Mouse (Mus musculus) layer of hippocampus, postnatal 36 days (tissue): ENCODE data around the gene Blnk. TPM values are rescaled to one million over a fixed set of nuclear protein-coding genes. Genes with fewer than 3 reads are reported as not detected.

Experiments used
- DNase-seq, 2 experiments: peaks; one replicate each; pipeline ENCODE4 v3.0.0; 2022
- microRNA-seq, 2 experiments: library from miRNA; unstranded; fragments of <30 nt; microRNA quantifications; one replicate each; pipeline ENCODE4 v1.2.0; 2021
- total RNA-seq, 2 experiments: library from RNA; stranded (reverse); gene quantifications; 2 replicates each; pipeline ENCODE4 v1.2.3; 2021

The Blnk gene
- total RNA-seq, 2 experiments from 2014 or later, result 6.1 to 6.7 TPM

GRCm38 (mm10) chr19:40964936-40965850, 29.1 kb downstream of the Blnk start:
- no peak for DNase-seq

- no peak for DNase-seq
Observed at GRCm38 (mm10) chr19:40964367-40964891, 29.9 kb downstream of the Blnk start.

GRCm38 (mm10) chr19:40962988-40963387, 31.3 kb downstream of the Blnk start:
- peak; percentile 29 to 44 for DNase-seq

- no peak for DNase-seq
Observed at GRCm38 (mm10) chr19:40958981-40959380, 35.4 kb downstream of the Blnk start.

GRCm38 (mm10) chr19:40946937-40947577, 47.3 kb downstream of the Blnk start:
- no peak for DNase-seq

GRCm38 (mm10) chr19:40943552-40943951, 50.8 kb downstream of the Blnk start:
- DNase-seq, result no peak

GRCm38 (mm10) chr19:40936038-40936437, 58.3 kb downstream of the Blnk start:
- no peak for DNase-seq

- DNase-seq, result no peak
Observed at GRCm38 (mm10) chr19:40935376-40935775, 59.0 kb downstream of the Blnk start.

- no peak for DNase-seq
Observed at GRCm38 (mm10) chr19:40931581-40932369, 62.6 kb downstream of the Blnk start.

GRCm38 (mm10) chr19:40895393-40895703, 99.0 kb downstream of the Blnk start:
- DNase-seq, result no peak

- peak; percentile 87 to 88 for DNase-seq
Observed at GRCm38 (mm10) chr19:40894519-40895392, 99.6 kb downstream of the Blnk start, which contains the start of gene Zfp518a. Gene Zfp518a (plus strand): TSS chr19:40894705.

- DNase-seq, result no peak
Observed at GRCm38 (mm10) chr19:40894071-40894506, 100.2 kb downstream of the Blnk start.

- DNase-seq, result no peak
Observed at GRCm38 (mm10) chr19:40888887-40889286, 105.4 kb downstream of the Blnk start.

- no peak for DNase-seq
Observed at GRCm38 (mm10) chr19:40881700-40882099, 112.6 kb downstream of the Blnk start.

Small RNA genes within 50 kb of the gene (microRNA-seq; reads per million reads assigned to microRNA genes)
- gene Mir8092, result 0.42 to 0.60 reads per million in 2 experiments

Other genes starting within 250 kb of the Blnk start
- under 1 TPM; 0.15 to 0.40 TPM for gene Cc2d2b, start 245.8 kb downstream of the Blnk start, total RNA-seq
- 1 to 10 TPM; 7.8 to 7.9 TPM for gene Ccnj, start 163.3 kb downstream of the Blnk start, total RNA-seq
- 1 to 10 TPM; 8.1 to 8.2 TPM for gene Zfp518a, start 99.8 kb downstream of the Blnk start, total RNA-seq
- not detected for gene Dntt, start 34.7 kb upstream of the Blnk start, total RNA-seq
- 10 to 100 TPM; 11.6 to 16.6 TPM for gene Opalin, start 82.6 kb upstream of the Blnk start, total RNA-seq
- gene Tll2, start 212.3 kb upstream of the Blnk start, total RNA-seq, result under 1 TPM; 0.58 to 0.85 TPM